Mouse (Mus musculus): ENCODE data around the gene Carmil3. TPM values are rescaled to one million over a fixed set of nuclear protein-coding genes. Genes with fewer than 3 reads are reported as not detected.

The Carmil3 gene
- polyA plus RNA-seq, 1 experiment from 2014 or later: 2.9 TPM

Other genes with a start within 250 kb of the Carmil3 start
- gene Dhrs4, start 11.9 kb upstream of the Carmil3 start, polyA plus RNA-seq (2016; fragmentation: Nextera tagmentation; extraction: Ambion mirVana): 74.5 and 83.2 TPM in 2 replicates
- 0.05 TPM in 1 of 2 replicates, not detected in the other for gene Cpne6, start 19.8 kb downstream of the Carmil3 start, polyA plus RNA-seq (2016; fragmentation: Nextera tagmentation; extraction: Ambion mirVana)
- not detected in 2 replicates for gene Nrl, start 34.3 kb downstream of the Carmil3 start, polyA plus RNA-seq (2016; fragmentation: Nextera tagmentation; extraction: Ambion mirVana)
- gene Pck2, start 49.6 kb downstream of the Carmil3 start, polyA plus RNA-seq (2016; fragmentation: Nextera tagmentation; extraction: Ambion mirVana): 22.1 and 26.9 TPM in 2 replicates
- 62.3 and 69.1 TPM in 2 replicates for gene Dcaf11, start 69.4 kb downstream of the Carmil3 start, polyA plus RNA-seq (2016; fragmentation: Nextera tagmentation; extraction: Ambion mirVana)
- 0.59 and 0.87 TPM in 2 replicates for gene A730061H03Rik, start 69.8 kb downstream of the Carmil3 start, polyA plus RNA-seq (2016; fragmentation: Nextera tagmentation; extraction: Ambion mirVana)
- 1.3 and 3.9 TPM in 2 replicates for gene Fitm1, start 85.0 kb downstream of the Carmil3 start, polyA plus RNA-seq (2016; fragmentation: Nextera tagmentation; extraction: Ambion mirVana)
- 109 and 115 TPM in 2 replicates for gene Psme1, start 87.5 kb downstream of the Carmil3 start, polyA plus RNA-seq (2016; fragmentation: Nextera tagmentation; extraction: Ambion mirVana)
- 5.2 and 5.4 TPM in 2 replicates for gene Emc9, start 94.7 kb downstream of the Carmil3 start, polyA plus RNA-seq (2016; fragmentation: Nextera tagmentation; extraction: Ambion mirVana)
- gene Psme2, start 100.5 kb downstream of the Carmil3 start, polyA plus RNA-seq (2016; fragmentation: Nextera tagmentation; extraction: Ambion mirVana): 157 and 192 TPM in 2 replicates
- 19.7 and 22.6 TPM in 2 replicates for gene Rnf31, start 101.1 kb downstream of the Carmil3 start, polyA plus RNA-seq (2016; fragmentation: Nextera tagmentation; extraction: Ambion mirVana)
- gene Irf9, start 112.9 kb downstream of the Carmil3 start, polyA plus RNA-seq (2016; fragmentation: Nextera tagmentation; extraction: Ambion mirVana): 4.9 and 7.0 TPM in 2 replicates
- 6.1 and 12.1 TPM in 2 replicates for gene Rec8, start 127.4 kb downstream of the Carmil3 start, polyA plus RNA-seq (2016; fragmentation: Nextera tagmentation; extraction: Ambion mirVana)
- gene Ipo4, start 145.3 kb downstream of the Carmil3 start, polyA plus RNA-seq (2016; fragmentation: Nextera tagmentation; extraction: Ambion mirVana): 134 and 152 TPM in 2 replicates
- gene Gm49378, start 147.2 kb downstream of the Carmil3 start, polyA plus RNA-seq (2016; fragmentation: Nextera tagmentation; extraction: Ambion mirVana): 1.1 and 2.2 TPM in 2 replicates
- gene Tm9sf1, start 153.2 kb downstream of the Carmil3 start, polyA plus RNA-seq (2016; fragmentation: Nextera tagmentation; extraction: Ambion mirVana): 80.6 and 92.0 TPM in 2 replicates
- 0.60 and 0.61 TPM in 2 replicates for gene Tssk4, start 159.5 kb downstream of the Carmil3 start, polyA plus RNA-seq (2016; fragmentation: Nextera tagmentation; extraction: Ambion mirVana)
- gene Mdp1, start 169.9 kb downstream of the Carmil3 start, polyA plus RNA-seq (2016; fragmentation: Nextera tagmentation; extraction: Ambion mirVana): 58.8 and 67.0 TPM in 2 replicates
- gene Gmpr2, start 181.3 kb downstream of the Carmil3 start, polyA plus RNA-seq (2016; fragmentation: Nextera tagmentation; extraction: Ambion mirVana): 55.8 and 60.8 TPM in 2 replicates
- 649 and 655 TPM in 2 replicates for gene Nedd8, start 181.5 kb downstream of the Carmil3 start, polyA plus RNA-seq (2016; fragmentation: Nextera tagmentation; extraction: Ambion mirVana)
- gene Tinf2, start 191.2 kb downstream of the Carmil3 start, polyA plus RNA-seq (2016; fragmentation: Nextera tagmentation; extraction: Ambion mirVana): 66.2 and 77.9 TPM in 2 replicates
- gene Tgm1, start 223.3 kb downstream of the Carmil3 start, polyA plus RNA-seq (2016; fragmentation: Nextera tagmentation; extraction: Ambion mirVana): 1.5 and 1.9 TPM in 2 replicates
- gene Rabggta, start 231.6 kb downstream of the Carmil3 start, polyA plus RNA-seq (2016; fragmentation: Nextera tagmentation; extraction: Ambion mirVana): 27.3 and 29.7 TPM in 2 replicates

All from limb, embryonic 10.5 days (tissue).